Mouse (Mus musculus) heart, embryonic 13.5 days (tissue): Measurements from ENCODE around the gene Gtdc1. TPM values are rescaled to one million over a fixed set of nuclear protein-coding genes. Genes with fewer than 3 reads are reported as not detected.

Experiments
- ATAC-seq: fragments of 200-750 bp; cut with Nextera tagmentation; 2 replicates; pipeline ENCODE4 v1.8.0; 2017; ENCODE audit warnings: moderate TSS enrichment; ENCODE audit not compliant: insufficient number of reproducible peaks, low FRiP score, low TSS enrichment; ENCODE audit errors: extremely low read depth
- H3K27ac ChIP-seq: fragments of 300-500 bp; sonication (generic); replicated peaks from 2 replicates; pipeline ENCODE4 v1.5.1; 2015; ENCODE audit warnings: moderate library complexity, mild to moderate bottlenecking, inconsistent platforms
- H3K27me3 ChIP-seq: fragments of 300-500 bp; sonication (generic); replicated peaks from 2 replicates; pipeline ENCODE4 v1.6.1; 2015; ENCODE audit warnings: mild to moderate bottlenecking, inconsistent platforms
- H3K36me3 ChIP-seq: fragments of 300-500 bp; sonication (generic); 2 replicates; pipeline ENCODE4 v1.6.1; 2015; ENCODE audit warnings: mild to moderate bottlenecking, inconsistent platforms
- H3K4me1 ChIP-seq: fragments of 300-500 bp; sonication (generic); 2 replicates; pipeline ENCODE4 v1.6.1; 2015; ENCODE audit warnings: inconsistent platforms
- H3K4me2 ChIP-seq: fragments of 300-500 bp; sonication (generic); 2 replicates; pipeline ENCODE4 v1.6.1; 2015; ENCODE audit warnings: inconsistent platforms, mild to moderate bottlenecking, moderate library complexity
- H3K4me3 ChIP-seq: fragments of 300-500 bp; sonication (generic); 2 replicates; pipeline ENCODE4 v1.5.1; 2015; ENCODE audit warnings: moderate library complexity, mild to moderate bottlenecking, inconsistent platforms
- H3K9ac ChIP-seq: fragments of 300-500 bp; sonication (generic); 2 replicates; pipeline ENCODE4 v1.6.1; 2015; ENCODE audit warnings: inconsistent platforms, mild to moderate bottlenecking, moderate library complexity
- H3K9me3 ChIP-seq: fragments of 300-500 bp; sonication (generic); 2 replicates; pipeline ENCODE4 v1.6.1; 2016; ENCODE audit warnings: inconsistent platforms
- WGBS: fragments of 180-500 bp; shearing (Covaris S2); methylation state at CpG from one replicate; pipeline ENCODE4 v1.1.7; 2015; ENCODE audit warnings: mixed read lengths; 5-methylcytosine and 5-hydroxymethylcytosine counted together
- polyA plus RNA-seq: library from polyadenylated mRNA; unstranded; fragments of >200 nt; fragmentation: Nextera tagmentation; extraction: Ambion mirVana; gene quantifications from 2 replicates; pipeline ENCODE4 v1.2.1, GENCODE M21; 2015

Gene Gtdc1
- polyA plus RNA-seq, 1 experiment from 2014 or later, result 11.7 TPM

DNA sequence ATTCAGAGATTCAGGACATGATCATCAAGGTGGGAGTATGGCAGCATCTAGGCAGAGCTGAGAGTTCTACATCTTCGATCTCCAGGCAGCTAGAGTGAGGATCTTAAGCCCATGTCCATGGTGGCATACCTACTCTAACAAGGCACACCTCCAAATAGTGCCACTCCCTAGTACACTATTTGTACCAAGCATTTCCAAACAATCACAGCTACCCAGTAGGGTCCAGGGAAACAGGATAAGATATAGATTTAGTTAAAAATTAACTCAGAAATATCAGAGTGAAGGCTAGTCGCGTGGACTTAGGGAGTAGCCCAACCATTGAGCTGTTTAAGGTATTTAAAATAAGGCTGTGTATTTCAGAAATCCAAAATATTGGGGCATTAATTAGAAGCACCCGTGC, 82.0 kb downstream of the Gtdc1 start:
- 86% methylated on average over 4 of the region's 4 CpGs for WGBS
- no peak overlapping the region for H3K27ac ChIP-seq
- no peaks in the 10 kb centered on the region for H3K36me3 ChIP-seq
- no peaks in the 10 kb centered on the region for H3K9me3 ChIP-seq
- ATAC-seq, result no peak
- no peak overlapping the region for H3K9ac ChIP-seq
- no peaks in the 10 kb centered on the region for H3K27me3 ChIP-seq
- H3K4me2 ChIP-seq, result no peak overlapping the region
- no peaks in the 10 kb centered on the region for H3K4me1 ChIP-seq
- no peak overlapping the region for H3K4me3 ChIP-seq

DNA sequence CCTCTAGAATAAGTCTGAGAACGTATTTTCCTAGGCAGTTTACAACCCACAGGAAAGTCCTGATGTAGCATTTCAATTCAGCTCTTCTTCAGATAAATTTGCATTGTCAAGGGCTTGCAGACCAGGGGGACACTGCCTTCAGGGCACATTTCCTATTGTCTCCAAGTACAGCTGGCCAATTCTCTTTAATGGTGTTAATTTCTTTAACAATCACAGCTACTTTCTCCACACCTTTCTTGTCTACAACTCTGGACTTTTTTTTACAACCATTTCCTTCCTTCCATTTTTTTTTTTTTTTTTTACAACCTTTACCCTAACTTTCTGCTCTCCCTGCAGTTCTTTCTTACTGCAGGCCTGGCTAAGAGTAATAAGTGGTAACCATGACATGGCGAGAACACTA, 97.7 kb downstream of the Gtdc1 start:
- Histone ChIP-seq H3K9ac (no peak overlapping the region), H3K36me3 (no peaks in the 10 kb centered on the region), H3K4me2 (no peak overlapping the region), H3K27me3 (no peaks in the 10 kb centered on the region), H3K4me3 (no peak overlapping the region), H3K4me1 (no peaks in the 10 kb centered on the region), H3K27ac (no peak overlapping the region), H3K9me3 (no peaks in the 10 kb centered on the region)
- 63% methylated on average over 2 of the region's 2 CpGs for WGBS
- ATAC-seq, result no peak

DNA sequence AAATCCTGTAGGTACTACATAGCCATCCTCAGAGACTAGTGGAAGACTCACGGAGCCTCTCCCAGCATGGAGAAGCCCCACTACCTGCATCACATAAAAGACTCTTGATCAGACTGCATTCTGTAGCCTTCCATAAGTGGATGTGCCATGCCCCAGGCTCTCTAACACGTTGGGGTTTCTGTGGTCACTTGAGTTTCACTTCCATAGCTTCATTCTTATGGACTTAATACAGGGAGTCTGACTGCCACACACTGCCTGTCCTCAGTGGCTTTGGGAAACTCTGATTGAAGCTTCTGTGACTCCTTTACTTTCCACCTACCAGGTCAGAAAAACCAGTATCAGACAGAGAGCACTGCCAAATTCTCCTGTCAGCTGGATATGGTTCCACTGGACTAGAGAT, 98.1 kb downstream of the Gtdc1 start:
- 80% methylated on average over 2 of the region's 2 CpGs for whole genome bisulfite sequencing
- no peak for ATAC-seq

DNA sequence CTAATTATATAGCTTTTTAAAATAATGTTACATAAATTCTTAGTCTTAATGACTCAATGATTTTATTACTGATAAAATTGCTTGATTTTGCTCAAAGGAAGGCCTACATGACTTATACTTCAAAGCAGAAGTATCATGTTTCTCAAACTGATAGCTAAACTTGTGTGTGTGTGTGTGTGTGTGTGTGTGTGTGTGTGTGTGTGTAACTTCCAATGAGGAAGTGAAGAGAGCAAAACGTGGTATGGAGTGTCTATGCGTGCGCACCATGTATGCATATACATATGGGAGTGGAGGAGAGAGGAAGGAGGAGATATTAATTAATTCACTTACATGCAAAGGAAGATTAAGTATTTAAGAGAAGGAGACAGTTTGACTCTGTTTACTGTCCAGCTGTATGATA, 100.8 kb downstream of the Gtdc1 start:
- no peaks in the 10 kb centered on the region for H3K9me3 ChIP-seq
- ATAC-seq, result no peak
- no peak overlapping the region for H3K9ac ChIP-seq
- H3K4me2 ChIP-seq, result no peak overlapping the region
- H3K4me3 ChIP-seq, result no peak overlapping the region
- 92% methylated on average over 3 of the region's 3 CpGs for WGBS
- no peaks in the 10 kb centered on the region for H3K4me1 ChIP-seq
- H3K27me3 ChIP-seq, result no peaks in the 10 kb centered on the region
- no peaks in the 10 kb centered on the region for H3K36me3 ChIP-seq
- H3K27ac ChIP-seq, result no peak overlapping the region

More for the DNA sequence above, 98.1 kb downstream of the Gtdc1 start:
- H3K4me3 ChIP-seq, result no peak overlapping the region
- H3K9me3 ChIP-seq, result no peaks in the 10 kb centered on the region
- no peak overlapping the region for H3K9ac ChIP-seq
- no peaks in the 10 kb centered on the region for H3K4me1 ChIP-seq
- no peaks in the 10 kb centered on the region for H3K36me3 ChIP-seq
- no peaks in the 10 kb centered on the region for H3K27me3 ChIP-seq
- no peak overlapping the region for H3K27ac ChIP-seq
- no peak overlapping the region for H3K4me2 ChIP-seq

DNA sequence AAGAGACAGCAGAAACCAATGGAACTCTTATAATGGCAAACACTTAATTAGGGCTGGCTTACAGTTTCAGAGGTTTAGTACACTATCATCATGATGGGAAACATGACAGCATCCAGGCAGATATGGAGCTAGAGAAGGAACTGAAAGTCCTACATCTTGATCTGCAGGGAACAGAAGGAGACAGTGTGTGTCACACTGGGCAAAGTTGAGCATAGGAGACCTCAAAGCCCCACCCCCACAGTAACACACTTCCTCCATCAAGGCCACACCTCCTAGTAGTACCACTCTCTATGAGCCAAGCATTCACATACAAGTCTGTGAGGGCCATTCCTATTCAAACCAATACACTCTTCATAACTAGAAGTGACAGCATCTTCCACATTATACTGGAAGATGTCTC, 109.7 kb downstream of the Gtdc1 start:
- Histone ChIP-seq H3K27me3 (no peaks in the 10 kb centered on the region), H3K4me1 (no peaks in the 10 kb centered on the region), H3K4me2 (no peak overlapping the region), H3K4me3 (no peak overlapping the region), H3K36me3 (no peaks in the 10 kb centered on the region), H3K9me3 (no peaks in the 10 kb centered on the region), H3K27ac (no peak overlapping the region), H3K9ac (no peak overlapping the region)
- no peak for ATAC-seq

DNA sequence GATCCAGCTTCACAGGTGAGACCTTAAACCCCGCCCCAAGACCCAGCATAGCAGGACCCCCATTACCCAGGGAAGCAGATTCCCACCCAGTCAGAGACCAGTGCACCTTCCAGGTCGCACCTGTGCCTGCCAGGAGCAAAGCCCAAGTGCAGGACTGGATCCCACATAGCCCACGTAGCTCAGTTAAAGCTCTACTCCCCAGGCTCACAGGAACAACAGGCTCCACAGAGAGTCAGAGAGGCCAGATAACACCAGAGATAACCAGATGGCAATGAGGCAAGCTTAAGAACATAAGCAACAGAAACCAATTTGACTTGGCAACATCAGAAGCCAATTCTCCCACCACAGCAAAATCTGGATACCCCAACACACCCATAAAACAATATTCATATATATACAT, 113.7 kb downstream of the Gtdc1 start:
- Histone ChIP-seq H3K4me3 (no peak overlapping the region), H3K4me1 (no peaks in the 10 kb centered on the region), H3K9ac (no peak overlapping the region), H3K36me3 (no peaks in the 10 kb centered on the region), H3K27me3 (no peaks in the 10 kb centered on the region), H3K9me3 (no peaks in the 10 kb centered on the region), H3K4me2 (no peak overlapping the region), H3K27ac (no peak overlapping the region)
- WGBS, result 53% methylated on average over 3 of the region's 3 CpGs
- ATAC-seq, result no peak

DNA sequence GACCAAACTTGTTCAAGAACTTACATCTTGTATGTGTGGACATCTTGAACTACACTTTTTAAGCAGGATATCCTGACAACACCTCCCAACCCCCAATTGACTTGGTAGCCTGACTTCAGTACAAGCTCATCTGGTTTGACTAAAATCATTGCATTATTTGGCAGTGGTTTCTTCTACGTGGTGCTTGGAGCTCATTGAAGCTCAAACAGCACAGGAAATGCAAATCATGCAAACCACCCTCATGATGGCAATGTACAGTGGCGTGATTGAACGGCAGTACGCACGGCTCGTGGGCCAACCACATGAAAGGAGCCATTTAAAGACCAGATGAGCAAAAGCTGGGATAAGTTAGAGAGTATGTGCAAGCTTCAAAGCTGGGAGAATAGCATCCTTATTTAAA, 123.0 kb downstream of the Gtdc1 start:
- WGBS, result 81% methylated on average over 6 of the region's 6 CpGs
- Histone ChIP-seq H3K9ac (no peak overlapping the region), H3K27ac (no peak overlapping the region), H3K4me1 (no peaks in the 10 kb centered on the region), H3K36me3 (no peaks in the 10 kb centered on the region), H3K4me3 (no peak overlapping the region), H3K27me3 (no peaks in the 10 kb centered on the region), H3K4me2 (no peak overlapping the region), H3K9me3 (no peaks in the 10 kb centered on the region)
- no peak for ATAC-seq

DNA sequence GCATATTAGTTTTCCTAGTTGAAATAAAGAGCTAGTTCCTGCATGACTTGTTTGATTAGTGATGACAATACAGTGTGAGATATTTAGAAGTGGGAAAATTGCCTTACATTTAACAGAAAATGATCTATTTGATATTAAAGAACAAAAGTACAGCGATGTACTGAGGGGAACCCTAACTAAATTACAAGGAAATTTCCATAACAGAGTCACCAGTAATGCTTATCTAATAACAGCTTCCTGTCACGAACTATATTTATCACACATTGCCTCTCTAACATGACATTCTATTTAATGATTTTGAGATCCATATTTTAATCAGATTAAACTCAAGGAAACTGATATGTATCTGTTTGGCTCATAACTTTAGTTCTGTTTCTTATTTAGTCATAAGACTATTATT, 126.1 kb downstream of the Gtdc1 start:
- no peaks in the 10 kb centered on the region for H3K36me3 ChIP-seq
- ATAC-seq, result no peak
- no peaks in the 10 kb centered on the region for H3K9me3 ChIP-seq
- H3K9ac ChIP-seq, result no peak overlapping the region
- H3K4me3 ChIP-seq, result no peak overlapping the region
- no peak overlapping the region for H3K27ac ChIP-seq
- no peaks in the 10 kb centered on the region for H3K4me1 ChIP-seq
- WGBS, result 68% methylated on average over 2 of the region's 2 CpGs
- H3K4me2 ChIP-seq, result no peak overlapping the region
- no peaks in the 10 kb centered on the region for H3K27me3 ChIP-seq

DNA sequence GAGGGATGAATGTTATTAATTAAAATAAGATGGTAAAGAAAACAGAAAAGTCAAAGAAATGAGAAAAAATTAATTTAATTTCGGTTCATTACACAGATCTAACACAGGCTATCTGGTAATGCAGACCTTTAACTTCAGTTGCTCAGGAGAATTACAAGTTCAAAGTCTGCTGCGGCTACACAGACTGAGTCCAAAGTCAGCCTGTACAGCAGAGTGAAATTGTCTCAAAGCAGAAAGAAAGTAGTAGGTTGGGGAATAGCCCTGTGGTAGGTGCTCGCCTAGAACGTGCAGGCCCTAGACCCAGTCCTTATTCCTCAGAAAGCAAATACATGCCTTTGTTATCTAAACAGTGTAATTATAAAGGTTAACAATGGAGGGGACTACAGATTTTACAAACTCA, 135.6 kb downstream of the Gtdc1 start:
- 81% methylated on average over 4 of the region's 4 CpGs for WGBS
- Histone ChIP-seq H3K27me3 (no peaks in the 10 kb centered on the region), H3K4me3 (no peak overlapping the region), H3K4me2 (no peak overlapping the region), H3K9me3 (no peaks in the 10 kb centered on the region), H3K4me1 (no peaks in the 10 kb centered on the region), H3K9ac (no peak overlapping the region), H3K27ac (no peak overlapping the region), H3K36me3 (no peaks in the 10 kb centered on the region)
- no peak for ATAC-seq

DNA sequence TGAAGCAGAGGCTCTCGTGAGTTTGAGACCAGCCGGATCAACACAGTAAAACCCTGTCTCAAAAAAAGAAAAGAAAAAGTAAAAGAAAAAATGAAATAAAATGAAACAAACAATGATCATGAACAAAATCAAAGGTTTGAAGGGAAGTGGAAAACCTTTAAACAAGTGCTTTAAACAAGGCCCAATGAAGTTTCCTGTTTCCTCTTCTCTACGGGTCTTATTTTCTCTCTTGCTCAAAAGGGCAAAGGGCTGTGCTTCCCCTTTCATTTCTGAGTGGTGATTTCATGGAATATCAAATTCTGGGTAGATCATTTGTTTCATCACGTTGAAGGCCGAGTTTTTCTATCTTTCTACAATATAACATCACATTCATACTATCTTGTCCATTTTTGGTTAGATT, 136.3 kb downstream of the Gtdc1 start:
- 78% methylated on average over 5 of the region's 5 CpGs for WGBS
- ATAC-seq, result no peak

DNA sequence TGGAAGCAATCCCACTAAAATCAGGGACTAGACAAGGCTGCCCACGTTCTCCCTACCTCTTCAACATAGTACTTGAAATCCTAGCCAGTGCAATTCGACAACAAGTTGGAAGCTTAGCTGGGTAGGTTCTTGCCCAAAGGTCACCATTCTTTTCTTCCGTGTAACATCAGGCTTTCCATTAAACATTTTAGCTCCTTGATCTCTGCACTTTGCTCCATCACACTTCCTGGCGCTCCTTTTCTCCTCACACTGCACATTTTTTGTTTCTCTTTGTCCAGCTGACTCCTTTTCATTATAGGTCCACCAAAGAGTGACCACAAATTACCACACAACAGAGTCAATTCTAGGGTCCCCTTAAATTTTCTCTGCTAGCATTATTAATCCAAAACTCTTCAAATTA, 144.7 kb downstream of the Gtdc1 start:
- Histone ChIP-seq H3K9ac (no peak overlapping the region), H3K36me3 (no peaks in the 10 kb centered on the region; the same call in 1 of the 2 replicates), H3K4me3 (no peak overlapping the region), H3K4me1 (no peaks in the 10 kb centered on the region), H3K27ac (no peak overlapping the region), H3K9me3 (0 out of 2 replicates have a peak, but pooled peaks cover 4% of the 10 kb centered on the region), H3K4me2 (no peak overlapping the region), H3K27me3 (no peaks in the 10 kb centered on the region)
- ATAC-seq, result no peak
- WGBS, result 84% methylated on average over 4 of the region's 4 CpGs

More for the DNA sequence above, 136.3 kb downstream of the Gtdc1 start:
- H3K27ac ChIP-seq, result no peak overlapping the region
- no peak overlapping the region for H3K4me3 ChIP-seq
- H3K27me3 ChIP-seq, result no peaks in the 10 kb centered on the region
- H3K36me3 ChIP-seq, result no peaks in the 10 kb centered on the region
- no peak overlapping the region for H3K4me2 ChIP-seq
- H3K4me1 ChIP-seq, result no peaks in the 10 kb centered on the region
- no peaks in the 10 kb centered on the region for H3K9me3 ChIP-seq
- no peak overlapping the region for H3K9ac ChIP-seq

DNA sequence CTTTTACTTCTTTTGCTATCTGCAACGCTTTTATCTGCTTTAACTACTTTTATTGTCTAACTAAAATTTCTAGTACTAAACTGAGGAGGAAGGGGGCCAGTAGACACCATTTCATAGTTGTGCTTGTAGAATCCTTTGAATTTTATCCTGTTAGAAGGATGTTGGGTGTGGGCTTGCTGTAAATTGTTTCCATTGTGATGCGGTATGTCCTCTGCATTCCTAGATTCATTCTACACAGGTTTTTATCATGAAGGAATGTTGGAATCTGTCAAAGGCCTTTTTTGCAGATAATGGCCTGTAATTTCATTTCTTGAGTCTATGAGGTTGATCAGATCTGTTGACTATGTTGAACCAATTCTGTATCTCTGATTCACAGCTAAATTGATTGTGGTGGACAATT, 146.5 kb downstream of the Gtdc1 start:
- Histone ChIP-seq H3K4me3 (no peak overlapping the region), H3K9ac (no peak overlapping the region), H3K9me3 (0 out of 2 replicates have a peak, but pooled peaks cover 4% of the 10 kb centered on the region), H3K4me1 (no peaks in the 10 kb centered on the region), H3K27me3 (no peaks in the 10 kb centered on the region), H3K4me2 (no peak overlapping the region), H3K36me3 (no peaks in the 10 kb centered on the region; the same call in 1 of the 2 replicates), H3K27ac (no peak overlapping the region)
- WGBS, result 74% methylated on average over 2 of the region's 2 CpGs
- no peak for ATAC-seq
